Mouse (Mus musculus): ENCODE measurements around the gene Gli3.
A peak's percentile ranks its signal among the peaks of the same experiment; 100 is the strongest.

The Gli3 gene

GRCm38 (mm10) chr13:15670144-15670961 is 207.3 kb downstream of the Gli3 start:
- no peak for DNase-seq

- DNase-seq, result no peak
These were observed 207.9 kb downstream of the Gli3 start for GRCm38 (mm10) chr13:15670962-15671313.

GRCm38 (mm10) chr13:15675480-15675879 is 212.4 kb downstream of the Gli3 start:
- no peak for DNase-seq

- DNase-seq, result no peak
These were observed 214.2 kb downstream of the Gli3 start for GRCm38 (mm10) chr13:15677106-15677760.

GRCm38 (mm10) chr13:15681530-15681929 is 218.5 kb downstream of the Gli3 start:
- no peak for DNase-seq

- no peak for DNase-seq
These were observed 220.0 kb downstream of the Gli3 start for GRCm38 (mm10) chr13:15683006-15683405.

- DNase-seq, result no peak
These were observed 225.2 kb downstream of the Gli3 start for GRCm38 (mm10) chr13:15688074-15688825.

GRCm38 (mm10) chr13:15688826-15689501 is 225.9 kb downstream of the Gli3 start:
- no peak for DNase-seq

- DNase-seq, result no peak
These were observed 228.9 kb downstream of the Gli3 start for GRCm38 (mm10) chr13:15691751-15692464.

GRCm38 (mm10) chr13:15692465-15692809 is 229.4 kb downstream of the Gli3 start:
- no peak for DNase-seq

- DNase-seq, result no peak
These were observed 235.2 kb downstream of the Gli3 start for GRCm38 (mm10) chr13:15698284-15698683.

GRCm38 (mm10) chr13:15699116-15699515 is 236.1 kb downstream of the Gli3 start:
- DNase-seq, result no peak

- DNase-seq, result no peak
These were observed 241.6 kb downstream of the Gli3 start for GRCm38 (mm10) chr13:15704669-15705068.

- DNase-seq, result no peak
These were observed 244.4 kb downstream of the Gli3 start for GRCm38 (mm10) chr13:15707481-15707881.

GRCm38 (mm10) chr13:15713486-15713885 is 250.5 kb downstream of the Gli3 start:
- no peak for DNase-seq

GRCm38 (mm10) chr13:15714331-15714725 is 251.3 kb downstream of the Gli3 start:
- no peak for DNase-seq

- no peak for DNase-seq
These were observed 251.8 kb downstream of the Gli3 start for GRCm38 (mm10) chr13:15714726-15715437.

- no peak for DNase-seq
These were observed 258.4 kb downstream of the Gli3 start for GRCm38 (mm10) chr13:15721446-15721845.

GRCm38 (mm10) chr13:15722766-15723379 is 259.8 kb downstream of the Gli3 start:
- DNase-seq, result no peak

- no peak for DNase-seq
These were observed 261.7 kb downstream of the Gli3 start for GRCm38 (mm10) chr13:15724723-15725122.

- peak; percentile 24 for DNase-seq
These were observed 278.7 kb downstream of the Gli3 start for GRCm38 (mm10) chr13:15741771-15742170.
